Mouse (Mus musculus) hindbrain, embryonic 16.5 days (tissue): ENCODE results near the gene Megf9. TPM values are rescaled to one million over a fixed set of nuclear protein-coding genes. Genes with fewer than 3 reads are reported as not detected.
A peak's percentile ranks its signal among the peaks of the same experiment; 100 is the strongest.

Source experiments
- ATAC-seq: fragments of 200-750 bp; cut with Nextera tagmentation; 2 replicates; pipeline ENCODE4 v1.8.0; 2017; ENCODE audit warnings: moderate TSS enrichment, moderate library complexity
- H3K27ac ChIP-seq: fragments of 300-500 bp; sonication (generic); 2 replicates; pipeline ENCODE4 v1.5.1; 2014; ENCODE audit warnings: low read depth, mild to moderate bottlenecking, control low read depth, low read length, moderate library complexity
- H3K27me3 ChIP-seq: fragments of 300-500 bp; sonication (generic); replicated peaks from 2 replicates; pipeline ENCODE4 v1.6.1; 2014; ENCODE audit warnings: low read length; ENCODE audit not compliant: control insufficient read depth, insufficient read depth
- H3K36me3 ChIP-seq: fragments of 300-500 bp; sonication (generic); 2 replicates; pipeline ENCODE4 v1.6.1; 2014; ENCODE audit warnings: mild to moderate bottlenecking, low read length, moderate library complexity, mixed read lengths; ENCODE audit not compliant: control insufficient read depth, insufficient read depth
- H3K4me1 ChIP-seq: fragments of 300-500 bp; sonication (generic); 2 replicates; pipeline ENCODE4 v1.6.1; 2014; ENCODE audit warnings: low read depth, low read length; ENCODE audit not compliant: control insufficient read depth, insufficient read depth
- H3K4me2 ChIP-seq: fragments of 300-500 bp; sonication (generic); 2 replicates; pipeline ENCODE4 v1.6.1; 2014; ENCODE audit warnings: mild to moderate bottlenecking, low read length, control low read depth, moderate library complexity
- H3K4me3 ChIP-seq: fragments of 300-500 bp; sonication (generic); 2 replicates; pipeline ENCODE4 v1.5.1; 2014; ENCODE audit warnings: mild to moderate bottlenecking, low read length, control low read depth, moderate library complexity
- H3K9ac ChIP-seq: fragments of 300-500 bp; sonication (generic); 2 replicates; pipeline ENCODE4 v1.6.1; 2014; ENCODE audit warnings: low read depth, mild to moderate bottlenecking, control low read depth, low read length, moderate library complexity
- H3K9me3 ChIP-seq: fragments of 300-500 bp; sonication (generic); 2 replicates; pipeline ENCODE4 v1.6.1; 2014; ENCODE audit warnings: mild to moderate bottlenecking, low read length, moderate library complexity; ENCODE audit not compliant: control insufficient read depth
- WGBS: fragments of 180-500 bp; shearing (Covaris S2); extraction: QIAGEN DNeasy Blood & Tissue Kit; methylation state at CpG from one replicate; pipeline ENCODE4 v1.1.7; 2014; 5-methylcytosine and 5-hydroxymethylcytosine counted together
- polyA plus RNA-seq: library from polyadenylated mRNA; unstranded; fragments of >200 nt; fragmentation: Nextera tagmentation; extraction: Ambion mirVana; gene quantifications from 2 replicates; pipeline ENCODE4 v1.2.1, GENCODE M21; 2015

Gene Megf9
- 22.4 and 25.6 TPM in 2 replicates for polyA plus RNA-seq

GRCm38 (mm10) chr4:70534891-70535269 is at the start of gene Megf9:
Gene Megf9 (minus strand): TSS chr4:70534995.
- Histone ChIP-seq H3K27ac (peak within 1 kb of the TSS; percentile 99), H3K4me3 (peak within 1 kb of the TSS; percentile 61), H3K9me3 (no peaks in the 10 kb centered on the region), H3K27me3 (no peaks in the 10 kb centered on the region), H3K9ac (peak within 1 kb of the TSS; percentile 97), H3K4me1 (peaks cover 33% of the 10 kb centered on the region), H3K36me3 (no peaks in the 10 kb centered on the region), H3K4me2 (peak within 1 kb of the TSS; percentile 88)
- 1% methylated on average over 42 of the region's 46 CpGs for WGBS
- ATAC-seq, result peak; percentile 99

GRCm38 (mm10) chr4:70579654-70580053 is 44.9 kb upstream of the Megf9 start:
- WGBS, result 44% methylated on average over 3 of the region's 3 CpGs
- H3K4me1 ChIP-seq, result no peaks in the 10 kb centered on the region
- no peak overlapping the region for H3K4me3 ChIP-seq
- H3K9ac ChIP-seq, result no peak overlapping the region
- no peak overlapping the region for H3K27ac ChIP-seq
- no peaks in the 10 kb centered on the region for H3K9me3 ChIP-seq
- H3K27me3 ChIP-seq, result no peaks in the 10 kb centered on the region
- no peaks in the 10 kb centered on the region for H3K36me3 ChIP-seq
- ATAC-seq, result no peak
- no peak overlapping the region for H3K4me2 ChIP-seq

- Histone ChIP-seq H3K4me1 (no peaks in the 10 kb centered on the region), H3K9ac (no peak overlapping the region), H3K27ac (no peak overlapping the region), H3K9me3 (no peaks in the 10 kb centered on the region), H3K36me3 (no peaks in the 10 kb centered on the region), H3K4me2 (no peak overlapping the region), H3K27me3 (no peaks in the 10 kb centered on the region), H3K4me3 (no peak overlapping the region)
- WGBS, result 71% methylated on average over 3 of the region's 3 CpGs
- no peak for ATAC-seq
Observed at GRCm38 (mm10) chr4:70578301-70578700, 43.5 kb upstream of the Megf9 start.

- no peaks in the 10 kb centered on the region for H3K36me3 ChIP-seq
- no peaks in the 10 kb centered on the region for H3K27me3 ChIP-seq
- no peaks in the 10 kb centered on the region for H3K4me1 ChIP-seq
- no peak overlapping the region for H3K9ac ChIP-seq
- no peak overlapping the region for H3K4me2 ChIP-seq
- H3K9me3 ChIP-seq, result no peaks in the 10 kb centered on the region
- H3K27ac ChIP-seq, result no peak overlapping the region
- no peak overlapping the region for H3K4me3 ChIP-seq
- ATAC-seq, result no peak
Observed at GRCm38 (mm10) chr4:70576096-70576495, 41.3 kb upstream of the Megf9 start.

- 88% methylated on average over 2 of the region's 2 CpGs for WGBS
- no peak overlapping the region for H3K9ac ChIP-seq
- H3K4me3 ChIP-seq, result no peak overlapping the region
Observed at GRCm38 (mm10) chr4:70573926-70574325, 39.1 kb upstream of the Megf9 start.

GRCm38 (mm10) chr4:70553888-70554287 is 19.1 kb upstream of the Megf9 start:
- H3K4me1 ChIP-seq, result no peaks in the 10 kb centered on the region
- H3K4me2 ChIP-seq, result no peak overlapping the region
- no peaks in the 10 kb centered on the region for H3K36me3 ChIP-seq
- H3K9me3 ChIP-seq, result no peaks in the 10 kb centered on the region
- no peaks in the 10 kb centered on the region for H3K27me3 ChIP-seq
- H3K4me3 ChIP-seq, result no peak overlapping the region
- 83% methylated on average over 2 of the region's 2 CpGs for WGBS
- H3K27ac ChIP-seq, result no peak overlapping the region
- no peak for ATAC-seq
- no peak overlapping the region for H3K9ac ChIP-seq

More at GRCm38 (mm10) chr4:70573926-70574325, 39.1 kb upstream of the Megf9 start:
- no peak overlapping the region for H3K27ac ChIP-seq
- no peaks in the 10 kb centered on the region for H3K9me3 ChIP-seq
- no peaks in the 10 kb centered on the region for H3K4me1 ChIP-seq
- no peaks in the 10 kb centered on the region for H3K27me3 ChIP-seq
- no peak overlapping the region for H3K4me2 ChIP-seq
- no peaks in the 10 kb centered on the region for H3K36me3 ChIP-seq
- ATAC-seq, result no peak

GRCm38 (mm10) chr4:70553230-70553797 is 18.5 kb upstream of the Megf9 start:
- Histone ChIP-seq H3K27me3 (no peaks in the 10 kb centered on the region), H3K36me3 (no peaks in the 10 kb centered on the region), H3K4me3 (no peak overlapping the region), H3K9me3 (no peaks in the 10 kb centered on the region), H3K9ac (no peak overlapping the region), H3K27ac (no peak overlapping the region), H3K4me2 (no peak overlapping the region), H3K4me1 (no peaks in the 10 kb centered on the region)
- ATAC-seq, result no peak
- 88% methylated on average over 5 of the region's 5 CpGs for WGBS

GRCm38 (mm10) chr4:70552120-70552519 is 17.3 kb upstream of the Megf9 start:
- Histone ChIP-seq H3K4me3 (no peak overlapping the region), H3K36me3 (no peaks in the 10 kb centered on the region), H3K9me3 (no peaks in the 10 kb centered on the region), H3K4me2 (no peak overlapping the region), H3K27ac (no peak overlapping the region), H3K27me3 (no peaks in the 10 kb centered on the region), H3K9ac (no peak overlapping the region), H3K4me1 (no peaks in the 10 kb centered on the region)
- no peak for ATAC-seq
- 55% methylated on average over 4 of the region's 4 CpGs for WGBS

GRCm38 (mm10) chr4:70547411-70548148 is 12.8 kb upstream of the Megf9 start:
- WGBS, result 92% methylated on average over 8 of the region's 8 CpGs
- H3K4me3 ChIP-seq, result no peak overlapping the region
- ATAC-seq, result no peak
- no peaks in the 10 kb centered on the region for H3K36me3 ChIP-seq
- H3K27me3 ChIP-seq, result no peaks in the 10 kb centered on the region
- H3K9me3 ChIP-seq, result no peaks in the 10 kb centered on the region
- no peak overlapping the region for H3K4me2 ChIP-seq
- no peaks in the 10 kb centered on the region for H3K4me1 ChIP-seq
- H3K9ac ChIP-seq, result no peak overlapping the region
- H3K27ac ChIP-seq, result no peak overlapping the region
